Mouse (Mus musculus) testis, adult 2 months (tissue): ENCODE measurements around the gene Ddx56.

ENCODE experiments used
- CTCF ChIP-seq: fragments of 200-500 bp; IDR thresholded peaks from 2 replicates; pipeline ENCODE4 v1.5.1; 2012; ENCODE audit warnings: low read depth, mild to moderate bottlenecking, inconsistent platforms, low read length, moderate library complexity; ENCODE audit not compliant: control insufficient read depth, insufficient read depth, insufficient replicate concordance
- POLR2A ChIP-seq: fragments of 200-500 bp; IDR thresholded peaks from 2 replicates; pipeline ENCODE4 v1.6.1; 2012; ENCODE audit warnings: low read depth, mild to moderate bottlenecking, inconsistent platforms, low read length, moderate library complexity; ENCODE audit not compliant: control insufficient read depth

- no peak for TF ChIP-seq CTCF
- TF ChIP-seq POLR2A: no peak
These were observed 40.6 kb upstream of the Ddx56 start for GRCm38 (mm10) chr11:6308181-6308580.
